Mouse (Mus musculus): ENCODE measurements around the gene Prps1. TPM values are rescaled to one million over a fixed set of nuclear protein-coding genes. Genes with fewer than 3 reads are reported as not detected.
"Not testable (repeated sequence)": the region's sequence is repeated elsewhere in the genome, so short reads cannot be mapped to it uniquely, and the experiment has no call there.

Prps1 gene
- total and polyA plus RNA-seq, 2 experiments from 2014 or later: 42.1 to 83.7 TPM

DNA sequence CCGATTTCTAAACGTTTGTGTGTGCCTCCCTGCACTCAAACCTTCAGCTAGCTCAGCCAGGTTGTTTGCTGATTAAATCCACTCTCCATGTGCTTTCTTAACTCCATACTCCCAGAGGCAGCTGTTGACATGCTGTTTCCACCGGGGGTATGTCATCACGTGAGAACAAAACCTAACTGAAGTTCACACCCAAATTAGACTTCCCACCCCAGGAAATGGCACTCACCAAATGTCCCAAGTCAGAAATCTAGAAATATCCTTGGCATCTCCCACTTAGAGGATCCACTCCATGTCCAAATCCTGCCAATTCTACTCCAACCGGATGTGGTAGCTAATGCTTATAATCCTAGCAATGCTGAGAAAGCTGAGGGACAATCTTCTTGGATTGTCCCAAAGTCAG, 43.9 kb downstream of the Prps1 start:
- Histone ChIP-seq H3K27me3 (ENCODE audit: insufficient read depth, low read length) (no peaks in the 10 kb centered on the region), H3K4me2 (ENCODE audit: low read depth, low read length) (no peak overlapping the region), H3K9ac (replicated peaks; ENCODE audit: low read length) (no peak overlapping the region), H3K9me3 (ENCODE audit: low read length) (no peaks in the 10 kb centered on the region), H3K4me3 (ENCODE audit: low read length) (no peak overlapping the region), H3K27ac (no peak overlapping the region), H3K36me3 (ENCODE audit: insufficient read depth, low read length) (no peaks in the 10 kb centered on the region), H3K4me1 (ENCODE audit: insufficient read depth, low read length) (no peaks in the 10 kb centered on the region)
- DNase-seq (ENCODE audit: low spot score) (no peak), ATAC-seq (no peak)
- no peak for TF ChIP-seq CTCF (IDR thresholded peaks at IDR 0.05; ENCODE audit: low read depth)
- WGBS: 77% methylated on average over 5 of the region's 5 CpGs

DNA sequence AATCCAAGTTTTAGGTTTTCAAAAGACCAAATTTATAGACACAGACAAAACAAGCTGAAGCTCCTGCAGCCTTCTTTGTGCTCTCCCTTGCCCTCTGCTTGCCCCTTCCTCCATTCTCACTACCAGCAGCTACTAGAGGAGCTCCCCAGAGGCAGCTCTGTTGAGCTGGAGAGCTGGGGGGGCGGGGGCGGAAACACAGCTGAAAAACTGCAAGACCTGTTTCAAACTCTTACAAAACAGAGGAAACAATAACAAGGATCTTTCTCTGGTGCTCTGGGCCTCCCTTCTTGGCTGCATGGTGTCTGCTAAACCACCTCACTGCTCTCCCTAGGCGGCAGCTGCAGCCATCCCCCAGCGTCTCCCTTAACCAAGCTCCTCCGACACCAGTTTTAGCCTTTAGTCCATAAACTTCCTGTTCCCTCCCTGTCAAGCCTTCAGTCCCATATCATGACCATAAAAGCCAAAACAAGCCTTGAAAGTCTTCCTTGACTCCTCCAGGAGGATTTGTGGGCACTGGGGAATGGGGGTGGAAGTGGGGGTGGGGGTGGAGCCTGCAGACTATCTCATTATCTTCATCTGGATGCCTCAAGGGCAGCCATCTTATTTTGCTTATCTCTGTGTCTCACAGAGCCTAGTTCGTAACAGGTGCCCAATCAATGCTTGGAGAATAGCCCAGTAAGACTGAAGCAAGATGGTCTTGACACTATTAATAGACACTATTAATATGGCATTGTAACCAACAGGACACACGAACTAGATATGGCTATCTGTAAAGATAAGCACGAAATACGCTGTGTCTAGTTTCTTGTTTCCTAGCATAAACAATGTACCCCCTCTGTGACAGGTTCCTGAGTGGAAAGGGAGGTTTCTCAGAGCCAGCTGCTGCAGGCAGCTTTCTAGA, 45.2 kb downstream of the Prps1 start:
- Histone ChIP-seq H3K4me1 (ENCODE audit: insufficient read depth, low read length) (no peaks in the 10 kb centered on the region), H3K9me3 (ENCODE audit: low read length) (no peaks in the 10 kb centered on the region), H3K27me3 (ENCODE audit: insufficient read depth, low read length) (no peaks in the 10 kb centered on the region), H3K4me2 (ENCODE audit: low read depth, low read length) (no peak overlapping the region), H3K9ac (replicated peaks; ENCODE audit: low read length) (no peak overlapping the region), H3K36me3 (ENCODE audit: insufficient read depth, low read length) (no peaks in the 10 kb centered on the region), H3K27ac (no peak overlapping the region), H3K4me3 (ENCODE audit: low read length) (no peak overlapping the region)
- no peak for DNase-seq (ENCODE audit: low spot score)
- WGBS: 68% methylated on average over 9 of the region's 9 CpGs
- ATAC-seq: no peak
- TF ChIP-seq CTCF (IDR thresholded peaks at IDR 0.05; ENCODE audit: low read depth): no peak

DNA sequence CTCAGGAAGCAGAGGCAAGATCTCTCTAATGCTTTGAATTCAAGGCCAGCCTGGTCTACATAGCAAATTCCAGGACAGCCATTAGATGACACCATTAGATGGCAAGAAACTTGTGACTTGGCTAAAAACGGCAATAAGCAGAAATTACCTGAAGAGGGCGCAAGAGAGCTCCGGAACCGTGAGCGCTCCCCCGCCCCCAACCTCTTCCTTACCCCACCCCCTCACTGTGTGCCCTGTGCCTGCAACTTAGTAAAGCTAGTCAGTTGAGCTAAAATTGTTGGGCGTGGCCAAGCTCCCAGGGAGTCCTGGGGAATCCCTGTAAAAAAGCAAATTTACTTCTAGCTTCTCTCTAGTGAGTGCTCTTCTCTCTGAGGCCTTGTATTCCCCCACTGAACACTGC, 47.5 kb downstream of the Prps1 start:
- H3K27ac ChIP-seq: no peak overlapping the region
- H3K9ac ChIP-seq (replicated peaks; ENCODE audit: low read length): no peak overlapping the region
- no peaks in the 10 kb centered on the region for H3K36me3 ChIP-seq (ENCODE audit: insufficient read depth, low read length)
- no peaks in the 10 kb centered on the region for H3K9me3 ChIP-seq (ENCODE audit: low read length)
- no peak overlapping the region for H3K4me3 ChIP-seq (ENCODE audit: low read length)
- no peaks in the 10 kb centered on the region for H3K4me1 ChIP-seq (ENCODE audit: insufficient read depth, low read length)
- DNase-seq (ENCODE audit: low spot score) (peak; percentile 70), ATAC-seq (peak; percentile 57; the same call in 1 of the 2 replicates)
- TF ChIP-seq CTCF (IDR thresholded peaks at IDR 0.05; ENCODE audit: low read depth): peak; percentile 53
- 22% methylated on average over 7 of the region's 7 CpGs for WGBS
- H3K27me3 ChIP-seq (ENCODE audit: insufficient read depth, low read length): no peaks in the 10 kb centered on the region
- no peak overlapping the region for H3K4me2 ChIP-seq (ENCODE audit: low read depth, low read length)

DNA sequence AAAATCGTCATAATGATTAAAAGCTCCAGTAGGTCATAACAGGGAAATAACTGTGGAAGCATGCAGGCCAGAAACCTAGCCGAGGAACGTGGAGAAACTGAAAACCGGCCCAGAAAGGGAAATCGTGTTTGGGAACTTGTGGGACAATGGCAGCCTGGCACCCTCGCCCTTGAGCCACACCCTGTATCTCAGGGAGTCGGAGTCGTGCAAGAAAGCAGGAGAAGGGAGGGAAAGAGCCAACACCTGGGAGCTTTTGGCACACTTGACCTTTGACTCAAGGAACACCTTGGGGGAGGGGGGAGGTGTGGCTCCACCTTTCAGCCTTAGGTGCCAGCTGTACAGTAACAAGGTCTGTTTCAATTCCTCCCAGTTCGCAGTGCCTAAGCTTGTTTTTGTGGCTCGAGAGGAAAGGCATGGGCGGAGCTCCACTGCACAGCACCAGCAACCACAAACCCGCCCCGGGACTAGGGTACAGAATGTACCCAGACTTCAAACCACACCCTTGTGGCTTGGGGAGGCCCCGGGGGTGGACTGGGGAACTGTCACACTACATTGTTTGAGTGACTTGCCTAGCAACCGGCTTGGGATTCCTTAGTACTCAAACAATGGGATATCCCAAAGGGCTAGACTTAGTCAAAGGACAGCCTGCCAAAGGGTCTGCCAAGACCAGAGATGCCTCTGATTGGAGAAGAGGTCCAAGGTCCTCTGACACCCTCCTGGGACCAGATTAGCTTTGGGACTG, 49.3 kb downstream of the Prps1 start:
- peak; percentile 61 for DNase-seq (ENCODE audit: low spot score)
- Histone ChIP-seq H3K36me3 (ENCODE audit: insufficient read depth, low read length) (no peaks in the 10 kb centered on the region), H3K4me3 (ENCODE audit: low read length) (no peak overlapping the region), H3K9me3 (ENCODE audit: low read length) (no peaks in the 10 kb centered on the region), H3K4me1 (ENCODE audit: insufficient read depth, low read length) (no peaks in the 10 kb centered on the region; the same call in 1 of the 2 replicates), H3K27me3 (ENCODE audit: insufficient read depth, low read length) (no peaks in the 10 kb centered on the region), H3K27ac (no peak overlapping the region), H3K9ac (replicated peaks; ENCODE audit: low read length) (no peak overlapping the region), H3K4me2 (ENCODE audit: low read depth, low read length) (no peak overlapping the region)
- ATAC-seq: peak; percentile 92
- WGBS: 53% methylated on average over 15 of the region's 15 CpGs
- no peak for TF ChIP-seq CTCF (IDR thresholded peaks at IDR 0.05; ENCODE audit: low read depth)

DNA sequence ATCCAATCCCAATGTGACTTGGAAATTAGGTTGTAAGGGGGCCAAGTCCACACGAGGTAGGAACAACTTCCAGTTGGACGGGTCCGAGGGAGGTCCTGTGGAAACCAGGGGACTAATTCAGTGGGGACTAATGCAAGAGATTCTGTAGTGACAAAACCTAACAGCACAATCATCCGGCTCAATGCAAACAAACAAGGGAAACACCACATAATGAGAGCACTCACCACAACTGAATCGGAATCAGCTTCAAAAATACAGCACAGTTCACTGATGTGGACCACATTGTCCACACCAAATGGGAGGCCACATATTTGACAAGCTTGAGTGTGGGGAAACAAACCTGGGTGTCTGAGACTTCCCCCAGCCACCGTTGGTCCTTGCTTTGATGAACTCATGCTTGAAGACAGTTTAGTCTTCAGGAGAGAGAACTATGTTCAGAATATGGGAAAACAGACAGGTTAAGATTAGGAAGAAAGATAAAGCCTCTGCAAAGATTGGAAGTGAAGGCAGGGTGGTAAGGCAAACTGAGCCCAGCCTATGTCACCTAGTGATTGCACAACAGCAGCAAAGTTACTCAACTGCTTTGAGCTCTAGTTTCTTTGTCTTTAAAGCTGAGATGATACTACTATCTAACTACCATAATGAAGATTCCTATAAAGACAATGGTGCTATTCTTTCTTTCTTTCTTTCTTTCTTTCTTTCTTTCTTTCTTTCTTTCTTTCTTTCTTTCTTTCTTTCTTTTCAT, 50.2 kb downstream of the Prps1 start:
- Histone ChIP-seq H3K9ac (replicated peaks; ENCODE audit: low read length) (no peak overlapping the region), H3K4me1 (ENCODE audit: insufficient read depth, low read length) (no peaks in the 10 kb centered on the region; the same call in 1 of the 2 replicates), H3K9me3 (ENCODE audit: low read length) (no peaks in the 10 kb centered on the region), H3K27ac (no peak overlapping the region), H3K4me3 (ENCODE audit: low read length) (no peak overlapping the region), H3K4me2 (ENCODE audit: low read depth, low read length) (no peak overlapping the region), H3K27me3 (ENCODE audit: insufficient read depth, low read length) (no peaks in the 10 kb centered on the region), H3K36me3 (ENCODE audit: insufficient read depth, low read length) (no peaks in the 10 kb centered on the region)
- 61% methylated on average over 6 of the region's 6 CpGs for WGBS
- ATAC-seq (no peak; the same call in 1 of the 2 replicates), DNase-seq (ENCODE audit: low spot score) (no peak)
- no peak for TF ChIP-seq CTCF (IDR thresholded peaks at IDR 0.05; ENCODE audit: low read depth)

DNA sequence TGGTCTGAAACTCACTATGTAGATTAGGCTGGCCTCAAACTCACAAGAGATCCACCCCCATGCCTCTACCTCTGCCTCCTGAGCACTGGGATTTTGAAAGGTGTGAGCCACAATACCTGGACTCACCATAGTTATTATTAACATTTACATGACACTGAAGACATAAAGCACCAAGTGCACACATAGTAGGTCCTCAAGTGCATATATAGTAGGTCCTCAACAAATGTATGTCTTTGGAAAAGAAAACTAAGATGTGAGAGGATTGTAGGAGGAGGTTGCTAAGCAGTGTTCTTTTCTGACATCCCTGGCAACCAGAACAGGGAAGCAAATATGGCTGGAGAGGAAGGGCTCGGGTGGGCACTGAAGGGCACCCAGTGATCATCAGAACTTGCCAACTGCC, 51.0 kb downstream of the Prps1 start:
- ATAC-seq (no peak), DNase-seq (ENCODE audit: low spot score) (no peak)
- H3K9me3 ChIP-seq (ENCODE audit: low read length): no peaks in the 10 kb centered on the region
- WGBS: 62% methylated on average over 1 of the region's 1 CpGs
- no peak for TF ChIP-seq CTCF (IDR thresholded peaks at IDR 0.05; ENCODE audit: low read depth)
- H3K27me3 ChIP-seq (ENCODE audit: insufficient read depth, low read length): no peaks in the 10 kb centered on the region
- H3K27ac ChIP-seq: no peak overlapping the region
- no peak overlapping the region for H3K4me2 ChIP-seq (ENCODE audit: low read depth, low read length)
- H3K4me3 ChIP-seq (ENCODE audit: low read length): no peak overlapping the region
- H3K36me3 ChIP-seq (ENCODE audit: insufficient read depth, low read length): no peaks in the 10 kb centered on the region
- no peaks in the 10 kb centered on the region; the same call in 1 of the 2 replicates for H3K4me1 ChIP-seq (ENCODE audit: insufficient read depth, low read length)
- H3K9ac ChIP-seq (replicated peaks; ENCODE audit: low read length): no peak overlapping the region

DNA sequence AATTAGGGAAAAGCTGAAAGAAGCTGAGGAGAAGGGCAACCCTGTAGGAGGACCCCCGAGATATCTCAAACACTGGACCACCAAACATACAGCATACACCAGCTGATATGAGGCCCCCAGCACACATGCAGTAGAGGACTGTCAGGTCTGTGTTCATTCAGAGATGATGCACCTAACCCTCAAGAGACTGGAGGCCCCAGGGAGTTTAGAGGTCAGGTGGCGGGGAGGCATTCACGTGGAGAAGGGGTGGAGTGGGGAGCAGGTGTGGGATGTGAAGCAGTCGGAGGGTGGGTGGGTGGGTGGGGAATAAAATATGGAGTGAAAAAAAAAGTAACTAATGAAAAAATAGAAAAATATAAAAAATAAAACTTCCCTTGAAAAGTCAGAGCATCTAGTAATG, 52.4 kb downstream of the Prps1 start:
- DNase-seq (ENCODE audit: low spot score); H3K36me3 ChIP-seq (ENCODE audit: insufficient read depth, low read length); H3K9me3 ChIP-seq (ENCODE audit: low read length); H3K27ac ChIP-seq; H3K4me2 ChIP-seq (ENCODE audit: low read depth, low read length); ATAC-seq; H3K4me1 ChIP-seq (ENCODE audit: insufficient read depth, low read length); H3K9ac ChIP-seq (replicated peaks; ENCODE audit: low read length); H3K4me3 ChIP-seq (ENCODE audit: low read length); H3K27me3 ChIP-seq (ENCODE audit: insufficient read depth, low read length): not testable (repeated sequence)
- WGBS: 71% methylated on average over 4 of the region's 4 CpGs
